Mouse (Mus musculus) gastrocnemius, postnatal 14 days (tissue): ENCODE measurements around the gene Asb16. TPM values are rescaled to one million over a fixed set of nuclear protein-coding genes. Genes with fewer than 3 reads are reported as not detected.

Experiments
- DNase-seq: peaks from one replicate; pipeline ENCODE4 v3.0.0; 2021; ENCODE audit warnings: mixed read lengths
- intact Hi-C: fragments of 180-260 bp; cut with DNase I; formaldehyde crosslinking; loops from one replicate; pipeline ENCODE4 v1.15.1; 2025; ENCODE audit warnings: low total_unique reads
- total RNA-seq, 2 experiments: library from RNA; stranded (reverse); gene quantifications; 2 replicates each; pipeline ENCODE4 v1.2.3; 2021

The Asb16 gene
- total RNA-seq, 2 experiments from 2014 or later, result 58.9 to 61.2 TPM

GRCm38 (mm10) chr11:102297577-102298556, 29.3 kb downstream of the Asb16 start:
- intact Hi-C loops, result no loop called here
- no peak for DNase-seq

DNA sequence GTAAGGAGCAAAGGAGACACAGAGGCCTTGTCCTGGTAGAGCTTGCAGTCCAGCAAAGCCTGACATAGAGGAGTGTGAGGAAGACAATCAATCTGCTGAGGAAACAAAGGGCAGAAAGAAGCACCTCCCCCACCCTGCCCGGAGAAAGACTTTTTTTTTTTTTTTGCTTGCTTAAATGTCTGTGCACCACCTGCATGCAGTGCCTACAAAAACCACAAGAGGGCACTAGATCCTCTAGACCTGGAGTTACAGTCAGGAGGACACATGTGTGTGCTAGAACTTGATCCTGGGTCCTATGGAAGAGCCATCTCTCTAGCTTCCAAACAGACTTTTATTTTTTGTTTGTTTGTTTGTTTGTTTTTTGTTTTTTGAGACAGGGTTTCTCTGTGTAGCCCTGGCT, 31.3 kb downstream of the Asb16 start:
- intact Hi-C loops, result no loop called here
- DNase-seq, result no peak

GRCm38 (mm10) chr11:102304141-102304540, 35.6 kb downstream of the Asb16 start:
- DNase-seq, result no peak

GRCm38 (mm10) chr11:102305359-102305758, 36.8 kb downstream of the Asb16 start:
- intact Hi-C loops, result loop anchor here (5.0 kb wide), 1 partner anchor 132 kb away; no protein-coding TSS in a partner anchor
- no peak for DNase-seq

More at GRCm38 (mm10) chr11:102304141-102304540, 35.6 kb downstream of the Asb16 start:
- intact Hi-C loops, result no loop called here

DNA sequence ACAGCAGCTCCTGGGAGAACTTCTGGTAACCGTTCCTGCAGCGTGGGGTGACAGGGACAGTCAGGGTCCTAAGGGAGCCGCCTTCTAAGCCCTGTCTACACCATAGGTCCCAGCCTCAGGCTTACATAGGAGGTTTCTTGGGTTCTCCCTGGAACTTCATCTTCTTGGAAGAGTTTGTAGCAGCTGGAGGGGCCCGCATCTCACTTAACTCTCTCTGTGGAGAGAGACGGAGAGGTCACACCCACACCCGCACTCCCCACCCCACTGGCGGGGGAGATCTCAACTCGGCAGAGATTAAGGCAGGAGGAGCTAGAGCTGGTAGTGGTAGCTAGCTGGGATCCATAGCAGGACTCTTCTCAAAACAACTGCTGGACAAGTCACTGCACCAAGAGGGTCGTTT, 39.6 kb downstream of the Asb16 start:
- DNase-seq, result no peak
- intact Hi-C loops, result loop anchor here (5.0 kb wide), 1 partner anchor 129 kb away; no protein-coding TSS in a partner anchor

GRCm38 (mm10) chr11:102308979-102309378, 40.4 kb downstream of the Asb16 start:
- DNase-seq, result peak; percentile 97
- intact Hi-C loops, result loop anchor here (5.0 kb wide), 1 partner anchor 128 kb away; no protein-coding TSS in a partner anchor

DNA sequence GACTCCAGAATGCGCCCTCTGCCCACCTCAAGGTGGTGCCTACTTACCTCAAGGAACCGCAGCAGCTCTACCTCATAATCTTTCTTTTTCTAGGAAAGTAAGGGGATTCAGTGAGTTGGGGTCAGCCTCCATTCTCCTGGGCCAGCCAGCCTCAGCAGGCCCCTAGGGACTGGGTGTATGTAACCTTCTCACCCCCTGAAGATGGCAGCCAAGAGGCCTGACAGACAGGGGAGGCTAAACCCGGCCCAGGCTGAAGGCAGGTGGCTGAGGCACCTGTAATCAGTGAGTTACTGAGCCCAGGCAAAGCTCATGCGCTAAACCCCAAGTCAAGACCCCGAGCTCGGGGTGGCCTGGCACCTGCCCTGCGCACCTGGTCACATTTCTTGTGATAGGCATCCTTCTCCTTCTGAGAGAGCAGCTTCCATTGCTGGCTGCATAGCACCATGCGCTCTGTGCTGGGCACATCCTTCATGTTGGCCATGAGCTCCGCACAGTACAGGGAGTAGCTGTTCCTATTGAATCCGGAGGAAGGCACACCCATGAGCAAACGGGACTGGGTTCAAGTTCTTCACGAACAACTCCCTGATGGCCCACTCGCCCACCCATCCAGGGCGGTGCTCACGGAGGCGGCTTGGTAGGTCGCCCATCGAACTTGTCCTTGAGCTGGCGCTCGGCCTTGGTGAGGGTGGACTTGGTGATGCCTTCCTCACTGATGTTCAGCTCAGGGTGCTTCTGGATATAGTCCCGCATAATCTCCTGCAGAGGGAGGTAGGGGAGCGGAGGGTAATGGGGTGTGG, 41.5 kb downstream of the Asb16 start:
- no peak for DNase-seq
- intact Hi-C loops, result loop anchor here (5.0 kb wide), 2 partner anchors 102 to 127 kb away; no protein-coding TSS in a partner anchor

- peak; percentile 32 for DNase-seq
- intact Hi-C loops, result loop anchor here (5.0 kb wide), 1 partner anchor 101 kb away; no protein-coding TSS in a partner anchor
These were observed 42.5 kb downstream of the Asb16 start for GRCm38 (mm10) chr11:102310768-102311695.

DNA sequence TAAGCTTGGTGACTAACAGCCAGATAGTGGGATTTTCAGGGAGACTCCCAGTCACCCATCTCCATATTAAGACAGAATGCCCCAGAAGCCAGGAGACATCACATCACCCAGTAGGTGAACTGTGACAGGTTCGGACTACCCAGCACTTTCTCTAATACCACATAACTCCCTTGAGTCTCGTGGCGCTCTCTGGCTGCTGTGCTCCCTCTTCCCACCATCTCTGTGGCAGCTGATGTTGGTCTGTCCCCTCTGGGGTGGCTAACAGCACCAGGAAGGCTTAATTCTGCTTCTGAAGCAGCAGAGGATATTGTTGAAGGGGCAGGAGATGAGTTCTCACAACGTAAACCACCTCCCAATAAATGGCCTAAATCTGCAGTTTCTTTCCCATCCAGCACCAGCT, 43.4 kb downstream of the Asb16 start:
- intact Hi-C loops, result loop anchor here (5.0 kb wide), 1 partner anchor 100 kb away; no protein-coding TSS in a partner anchor

DNA sequence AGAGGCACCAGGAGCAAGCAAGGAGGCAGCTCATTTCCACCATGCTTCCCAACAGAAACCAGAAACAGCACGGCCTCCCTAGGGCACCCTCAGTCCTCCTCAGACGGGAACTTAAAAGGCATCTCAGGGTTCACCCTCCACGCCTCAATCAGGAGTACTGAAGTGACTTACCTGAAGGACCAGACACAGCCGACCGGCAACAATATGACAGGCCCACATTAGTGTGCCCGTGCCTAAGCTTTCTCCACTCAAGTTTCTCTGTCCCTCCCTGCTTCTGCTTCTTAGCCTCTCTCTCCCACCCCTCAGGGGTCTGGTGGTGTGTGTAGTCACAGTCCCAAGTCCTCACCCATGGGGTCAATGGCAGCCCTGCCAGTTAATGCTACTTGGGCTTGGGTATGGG, 44.0 kb downstream of the Asb16 start:
- intact Hi-C loops, result loop anchor here (5.0 kb wide), 1 partner anchor 100 kb away; no protein-coding TSS in a partner anchor

More for the DNA sequence above, 43.4 kb downstream of the Asb16 start:
- DNase-seq, result no peak

GRCm38 (mm10) chr11:102314321-102314720, 45.8 kb downstream of the Asb16 start:
- DNase-seq, result no peak
- intact Hi-C loops, result loop anchor here (5.0 kb wide), 1 partner anchor 98 kb away; no protein-coding TSS in a partner anchor

More for the DNA sequence above, 44.0 kb downstream of the Asb16 start:
- no peak for DNase-seq

GRCm38 (mm10) chr11:102315690-102316571, 47.4 kb downstream of the Asb16 start:
- DNase-seq, result peak; percentile 39
- intact Hi-C loops, result no loop called here

GRCm38 (mm10) chr11:102316572-102317297, 48.2 kb downstream of the Asb16 start:
- peak; percentile 91 for DNase-seq
- intact Hi-C loops, result no loop called here

DNA sequence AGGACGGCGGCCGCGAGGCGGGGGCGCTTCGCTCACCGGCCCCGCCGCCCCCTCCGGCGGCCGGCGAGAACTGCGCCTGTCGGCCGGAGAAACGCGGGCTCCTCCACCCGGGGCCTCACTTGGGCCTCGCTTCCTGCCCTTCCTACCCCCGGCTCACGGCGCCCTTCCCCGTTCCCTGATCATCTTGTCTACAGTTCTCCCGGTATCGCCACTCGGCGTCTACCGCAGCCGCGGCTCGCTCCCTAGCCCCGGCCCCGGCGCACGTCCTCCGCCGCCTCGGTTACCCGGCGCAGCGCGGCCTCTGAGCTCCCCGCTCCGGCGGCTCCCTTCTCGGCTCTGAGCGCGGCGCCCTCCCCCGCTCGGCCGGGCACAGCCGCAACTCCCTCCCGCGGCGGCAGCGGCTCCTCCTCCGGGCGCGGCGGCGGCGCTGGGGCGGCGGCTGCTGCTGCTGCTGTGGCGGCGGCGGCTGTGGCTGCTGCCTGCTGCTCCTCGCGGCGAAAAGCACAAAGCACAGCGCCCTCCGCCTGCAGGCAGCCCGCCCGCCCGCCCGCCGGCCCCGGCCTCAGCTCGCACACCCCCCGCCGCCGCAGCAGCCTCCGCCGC, 48.9 kb downstream of the Asb16 start:
- peak; percentile 76 for DNase-seq

DNA sequence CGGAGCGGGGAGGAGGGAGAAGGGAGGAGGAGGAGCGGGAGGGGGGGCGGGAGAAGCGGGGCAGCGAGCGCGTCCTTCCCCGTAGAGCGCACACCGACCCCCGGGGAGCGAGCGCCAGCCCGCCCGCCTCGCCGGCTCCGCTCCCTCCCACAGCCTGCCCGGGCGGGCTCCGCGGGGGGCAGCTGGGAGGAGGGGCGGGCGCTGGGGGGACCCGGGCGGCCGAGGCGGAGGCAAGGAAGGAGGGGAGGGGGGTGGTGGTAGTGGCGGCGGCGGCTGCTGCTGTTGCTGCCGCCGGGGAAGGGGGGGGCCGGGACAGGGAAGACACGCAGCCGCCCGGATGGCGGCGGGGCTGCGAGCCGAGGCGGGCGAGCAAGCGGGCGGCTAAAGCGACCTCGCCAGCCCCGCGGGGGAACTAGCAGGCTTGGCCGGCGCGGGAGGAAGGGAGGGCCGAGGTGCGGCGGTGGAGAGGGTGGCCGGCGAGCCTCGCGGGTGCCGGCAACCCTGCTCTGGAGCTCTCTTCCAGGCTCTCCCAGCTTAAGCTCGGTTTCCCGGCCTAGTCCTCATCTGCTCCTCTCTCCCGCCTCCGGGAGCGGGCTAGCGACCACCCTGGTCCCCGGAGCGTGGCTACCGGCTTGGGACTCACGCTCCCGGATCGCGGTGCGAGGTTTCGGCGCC, 49.5 kb downstream of the Asb16 start:
- intact Hi-C loops, result no loop called here

More for the DNA sequence above, 48.9 kb downstream of the Asb16 start:
- intact Hi-C loops, result no loop called here

More for the DNA sequence above, 49.5 kb downstream of the Asb16 start:
- peak; percentile 84 for DNase-seq
